Mouse (Mus musculus) liver, adult 2 months (tissue): ENCODE results near the gene Ntm. TPM values are rescaled to one million over a fixed set of nuclear protein-coding genes. Genes with fewer than 3 reads are reported as not detected.

Experiments
- DNase-seq: peaks from one replicate; pipeline ENCODE4 v3.0.0-alpha.2; 2011; ENCODE audit warnings: low read depth, low spot score; ENCODE audit errors: extremely low read depth
- H3K27ac ChIP-seq: fragments of 200-500 bp; replicated peaks from 2 replicates; pipeline ENCODE4 v1.5.1; 2012; ENCODE audit warnings: low read depth, mild to moderate bottlenecking, control low read depth, inconsistent platforms, low read length; ENCODE audit not compliant: insufficient read depth
- H3K27me3 ChIP-seq: fragments of 200-500 bp; 2 replicates; pipeline ENCODE4 v1.6.1; 2012; ENCODE audit warnings: mild to moderate bottlenecking, moderate library complexity, low read length, inconsistent platforms; ENCODE audit not compliant: control insufficient read depth, insufficient read depth
- H3K36me3 ChIP-seq: fragments of 200-500 bp; 2 replicates; pipeline ENCODE4 v1.6.1; 2012; ENCODE audit warnings: low read length, inconsistent platforms; ENCODE audit not compliant: control insufficient read depth, insufficient read depth
- H3K4me1 ChIP-seq: fragments of 200-500 bp; 2 replicates; pipeline ENCODE4 v1.6.1; 2011; ENCODE audit warnings: low read length; ENCODE audit not compliant: control insufficient read depth, insufficient read depth
- H3K4me3 ChIP-seq: fragments of 200-500 bp; 2 replicates; pipeline ENCODE4 v1.5.1; 2011; ENCODE audit warnings: low read depth, mild to moderate bottlenecking, control low read depth, low read length, moderate library complexity; ENCODE audit not compliant: insufficient read depth
- H3K79me2 ChIP-seq: fragments of 200-500 bp; 2 replicates; pipeline ENCODE4 v1.6.1; 2012; ENCODE audit warnings: inconsistent platforms, mild to moderate bottlenecking, low read length, moderate library complexity; ENCODE audit not compliant: control insufficient read depth, insufficient read depth
- H3K9ac ChIP-seq: fragments of 200-500 bp; 2 replicates; pipeline ENCODE4 v1.6.1; 2012; ENCODE audit warnings: low read depth, mild to moderate bottlenecking, control low read depth, inconsistent platforms, low read length
- CTCF ChIP-seq: fragments of 200-500 bp; IDR thresholded peaks from 2 replicates; pipeline ENCODE4 v1.5.1; 2011; ENCODE audit warnings: low read depth, low read length, control low read depth
- POLR2A ChIP-seq: fragments of 200-500 bp; IDR thresholded peaks from 2 replicates; pipeline ENCODE4 v1.6.1; 2011; ENCODE audit warnings: low read length, control low read depth; ENCODE audit not compliant: insufficient read depth; ENCODE audit errors: extremely low read depth
- WGBS: fragments of 180-500 bp; shearing (Covaris S2); methylation state at CpG from one replicate; pipeline ENCODE4 v1.1.7; 2018; 5-methylcytosine and 5-hydroxymethylcytosine counted together
- polyA plus RNA-seq: library from polyadenylated mRNA; depleted of rRNA; stranded (reverse); fragments of >200 nt; gene quantifications from 2 replicates; pipeline ENCODE4 v1.2.3, GENCODE M21; 2012
- total RNA-seq: library from RNA; depleted of rRNA; stranded (reverse); fragments of >200 nt; gene quantifications from 2 replicates; pipeline ENCODE4 v1.2.3, GENCODE M21; 2014

The Ntm gene
- total and polyA plus RNA-seq, 2 experiments: 2.1 to 3.2 TPM

DNA sequence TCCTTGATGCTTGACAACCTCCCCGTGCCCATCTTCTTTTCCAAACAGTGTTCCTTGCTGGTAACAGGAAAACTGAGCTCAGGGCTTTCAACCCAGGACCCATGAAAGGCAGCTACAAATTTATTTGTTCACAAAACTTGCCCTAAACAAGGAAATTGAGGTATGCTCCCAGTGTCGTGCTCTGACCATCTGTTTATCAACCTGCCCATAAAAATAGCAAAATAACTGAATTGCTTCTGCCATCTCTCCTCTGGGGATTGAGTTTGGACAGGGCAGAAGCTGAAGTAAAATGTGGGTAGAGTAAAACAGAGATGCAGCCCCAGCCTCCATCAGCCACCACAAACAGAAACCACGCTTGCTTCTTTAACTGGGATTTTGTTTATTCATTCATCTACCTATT lies 594.6 kb downstream of the Ntm start:
- WGBS: 68% methylated on average over 3 of the region's 3 CpGs
- TF ChIP-seq POLR2A (no peak), CTCF (no peak)

DNA sequence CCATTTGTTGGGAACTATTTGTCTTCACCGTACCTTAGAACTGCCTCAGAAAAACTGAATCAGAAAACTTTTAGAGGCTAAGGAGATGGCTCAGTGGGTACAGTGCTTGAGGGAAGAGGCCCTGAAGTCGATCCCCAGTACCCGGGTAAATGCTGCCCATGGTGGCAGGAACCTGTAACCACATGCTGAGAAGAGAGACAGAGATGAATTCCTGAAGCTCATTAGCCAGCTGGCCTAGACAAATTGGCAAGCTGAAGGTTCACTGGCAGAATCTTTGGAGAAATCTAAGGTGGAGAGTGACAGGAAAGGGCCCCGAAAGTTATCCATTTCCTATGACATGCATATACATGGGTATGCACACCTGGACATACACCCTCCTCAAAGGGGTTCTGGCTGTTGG lies 605.1 kb downstream of the Ntm start:
- no peaks in the 10 kb centered on the region for H3K36me3 ChIP-seq
- no peaks in the 10 kb centered on the region for H3K27me3 ChIP-seq
- H3K79me2 ChIP-seq: no peaks in the 10 kb centered on the region
- H3K27ac ChIP-seq: no peak overlapping the region
- H3K9ac ChIP-seq: no peak overlapping the region
- 85% methylated on average over 4 of the region's 4 CpGs for WGBS
- H3K4me1 ChIP-seq: no peaks in the 10 kb centered on the region
- TF ChIP-seq POLR2A (no peak), CTCF (no peak)
- no peak overlapping the region for H3K4me3 ChIP-seq
- no peak for DNase-seq

More for the DNA sequence above, 594.6 kb downstream of the Ntm start:
- no peak overlapping the region for H3K4me3 ChIP-seq
- H3K27ac ChIP-seq: no peak overlapping the region
- no peak overlapping the region for H3K9ac ChIP-seq
- H3K4me1 ChIP-seq: no peaks in the 10 kb centered on the region
- no peaks in the 10 kb centered on the region for H3K27me3 ChIP-seq
- no peak for DNase-seq
- H3K79me2 ChIP-seq: no peaks in the 10 kb centered on the region
- no peaks in the 10 kb centered on the region for H3K36me3 ChIP-seq

DNA sequence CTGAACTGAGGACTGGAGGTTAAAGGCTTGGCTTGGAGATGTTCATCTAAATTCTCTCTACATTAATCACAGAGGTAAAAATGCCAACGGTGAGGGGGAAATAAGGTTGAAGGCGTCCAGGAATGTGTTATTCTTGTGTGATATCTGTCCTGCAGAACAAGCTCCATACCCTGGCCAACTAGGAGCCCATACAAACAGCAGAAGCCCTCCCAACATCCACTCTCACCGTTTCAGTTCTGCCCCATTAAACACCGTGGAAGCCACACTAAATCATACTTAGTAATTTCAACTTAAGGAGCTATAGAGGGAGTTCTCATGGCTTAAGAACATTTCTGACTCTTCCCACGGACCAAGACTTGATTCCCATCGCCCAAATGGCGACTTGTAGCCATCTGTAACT lies 620.6 kb downstream of the Ntm start:
- no peaks in the 10 kb centered on the region for H3K36me3 ChIP-seq
- no peaks in the 10 kb centered on the region for H3K4me1 ChIP-seq
- no peaks in the 10 kb centered on the region for H3K79me2 ChIP-seq
- no peak overlapping the region for H3K27ac ChIP-seq
- TF ChIP-seq POLR2A: no peak
- TF ChIP-seq CTCF: no peak
- no peak for DNase-seq
- no peak overlapping the region for H3K9ac ChIP-seq
- H3K27me3 ChIP-seq: no peaks in the 10 kb centered on the region
- WGBS: 76% methylated on average over 7 of the region's 7 CpGs
- no peak overlapping the region for H3K4me3 ChIP-seq

DNA sequence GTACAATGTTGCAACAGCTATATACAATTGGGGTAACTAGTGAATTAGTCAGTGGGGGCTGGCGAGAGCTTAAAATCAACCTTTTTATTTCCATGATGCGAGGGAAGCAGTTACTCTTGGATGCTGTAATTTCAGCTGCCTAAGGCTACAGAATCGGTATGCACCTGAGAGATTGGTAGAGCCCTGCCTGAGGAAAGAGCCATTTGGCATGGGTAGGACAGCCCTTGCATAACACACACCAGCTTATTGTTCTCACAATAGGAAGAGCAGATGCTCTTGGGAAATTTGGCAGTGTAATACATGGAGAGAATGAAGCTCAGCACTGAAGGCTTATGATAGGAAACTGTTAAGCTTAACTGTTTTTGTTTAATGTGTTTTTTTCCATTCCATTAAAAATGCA lies 621.6 kb downstream of the Ntm start:
- DNase-seq: no peak
- WGBS: 89% methylated on average over 3 of the region's 3 CpGs
- no peak for TF ChIP-seq POLR2A
- TF ChIP-seq CTCF: no peak

DNA sequence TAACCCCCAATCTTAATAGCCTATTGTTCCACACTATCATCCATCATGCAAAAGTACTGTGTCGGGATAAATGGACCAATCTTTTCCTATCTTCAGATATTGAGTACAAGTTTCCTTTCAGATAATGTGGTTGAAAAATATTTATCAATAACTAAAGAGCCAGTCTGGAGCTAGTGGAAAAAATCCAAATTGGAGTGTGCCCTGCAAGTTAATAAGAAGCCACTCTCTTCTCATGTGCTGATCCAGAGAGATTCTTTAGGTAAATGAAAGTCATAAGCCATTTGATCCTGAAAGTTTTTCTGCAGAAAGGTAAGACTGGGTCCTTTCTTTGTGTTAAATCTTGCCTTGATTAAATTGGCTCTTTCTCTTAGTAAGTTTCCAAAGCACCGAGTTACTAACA lies 627.3 kb downstream of the Ntm start:
- WGBS: 80% methylated on average over 2 of the region's 2 CpGs
- H3K4me3 ChIP-seq: no peak overlapping the region
- TF ChIP-seq CTCF (no peak), POLR2A (no peak)
- no peak overlapping the region for H3K9ac ChIP-seq
- H3K4me1 ChIP-seq: no peaks in the 10 kb centered on the region
- no peaks in the 10 kb centered on the region for H3K36me3 ChIP-seq
- H3K27ac ChIP-seq: no peak overlapping the region
- DNase-seq: no peak
- no peaks in the 10 kb centered on the region for H3K79me2 ChIP-seq
- H3K27me3 ChIP-seq: no peaks in the 10 kb centered on the region

More for the DNA sequence above, 621.6 kb downstream of the Ntm start:
- no peaks in the 10 kb centered on the region for H3K79me2 ChIP-seq
- H3K9ac ChIP-seq: no peak overlapping the region
- H3K27me3 ChIP-seq: no peaks in the 10 kb centered on the region
- no peaks in the 10 kb centered on the region for H3K36me3 ChIP-seq
- H3K4me3 ChIP-seq: no peak overlapping the region
- no peaks in the 10 kb centered on the region for H3K4me1 ChIP-seq
- H3K27ac ChIP-seq: no peak overlapping the region

DNA sequence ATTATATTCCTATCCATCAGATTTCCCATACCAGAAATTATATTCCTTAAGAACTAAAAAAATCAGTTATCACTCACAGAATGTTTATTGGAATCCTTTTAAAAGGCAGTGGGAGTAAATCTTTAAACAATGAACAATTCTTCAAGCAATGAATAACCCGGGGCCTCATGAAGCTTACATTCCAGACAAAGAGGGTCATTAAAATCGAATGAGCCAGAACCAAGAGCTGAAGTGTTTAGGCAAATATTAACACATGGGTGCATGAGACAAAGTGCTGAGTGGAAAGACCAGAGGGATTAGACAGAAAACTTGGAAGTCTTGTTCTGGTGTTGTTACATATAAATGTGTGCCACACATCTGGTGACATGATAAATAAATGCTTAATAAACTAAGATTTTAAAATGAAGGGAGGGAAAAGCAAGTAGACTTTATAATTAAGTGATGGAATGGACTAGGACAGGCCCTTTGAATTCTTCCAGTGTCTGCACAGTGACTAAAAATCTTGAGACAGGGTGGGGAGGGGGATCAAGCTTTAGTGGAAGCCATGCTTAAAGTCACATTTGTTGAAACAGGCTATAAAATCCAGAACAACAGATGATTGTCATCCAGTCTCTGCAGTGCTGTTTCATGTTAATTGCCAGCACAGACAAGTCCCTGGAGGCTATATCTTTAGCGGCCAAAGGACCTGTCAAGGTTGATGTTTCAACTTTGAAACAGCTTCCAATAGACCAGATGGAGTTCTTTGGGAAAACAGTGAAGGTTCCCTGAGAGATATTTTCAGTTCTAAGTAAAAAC lies 630.4 kb downstream of the Ntm start:
- Histone ChIP-seq H3K27ac (no peak overlapping the region), H3K4me1 (no peaks in the 10 kb centered on the region), H3K79me2 (no peaks in the 10 kb centered on the region), H3K4me3 (no peak overlapping the region), H3K27me3 (no peaks in the 10 kb centered on the region), H3K9ac (no peak overlapping the region), H3K36me3 (no peaks in the 10 kb centered on the region)
- DNase-seq: no peak
- TF ChIP-seq CTCF (no peak), POLR2A (no peak)
- 45% methylated on average over 3 of the region's 3 CpGs for WGBS
